Mouse (Mus musculus) CH12.LX (cell line): ENCODE measurements around the gene Tnfaip8l1. TPM values are rescaled to one million over a fixed set of nuclear protein-coding genes. Genes with fewer than 3 reads are reported as not detected.

Experiments
- DNase-seq: peaks from one replicate; pipeline ENCODE4 v3.0.0-alpha.2; 2013; ENCODE audit errors: extremely low read depth
- H3K27ac ChIP-seq: 2 replicates; pipeline ENCODE4 v1.5.1; 2012; ENCODE audit warnings: low read depth, mild to moderate bottlenecking, control low read depth, moderate library complexity; ENCODE audit not compliant: insufficient read depth
- H3K27me3 ChIP-seq: replicated peaks from 2 replicates; pipeline ENCODE3; 2012; ENCODE audit warnings: inconsistent platforms
- H3K36me3 ChIP-seq, 2 experiments: replicated peaks in 1 of 2; 2 replicates each; pipeline versions ENCODE3 to v1.6.1; 2012; ENCODE audit warnings: inconsistent platforms in 1 of 2, low read length in 1 of 2, mild to moderate bottlenecking in 1 of 2, mixed read lengths in 1 of 2, moderate library complexity in 1 of 2; ENCODE audit not compliant: control insufficient read depth in 1 of 2, insufficient read depth in 1 of 2
- H3K4me1 ChIP-seq, 2 experiments: 2 replicates each; pipeline ENCODE4 v1.6.1; 2012; ENCODE audit warnings: inconsistent platforms in 1 of 2, moderate library complexity in 1 of 2; ENCODE audit not compliant: insufficient read depth in 2 of 2, control insufficient read depth in 1 of 2
- H3K4me2 ChIP-seq: 2 replicates; pipeline ENCODE4 v1.6.1; 2012; ENCODE audit warnings: low read depth, mild to moderate bottlenecking, control low read depth; ENCODE audit not compliant: poor library complexity, insufficient read depth, severe bottlenecking
- H3K4me3 ChIP-seq, 3 experiments: fragments of 150-350 bp in 1 of 3; sonication (generic) in 1 of 3; replicated peaks in 1 of 3; 2 replicates each; pipeline versions ENCODE3 to v1.5.1; 2011 to 2012; ENCODE audit warnings: low read depth in 2 of 3, low read length in 2 of 3, mild to moderate bottlenecking in 2 of 3, moderate library complexity in 2 of 3, control low read depth in 1 of 3, improper control_type of control experiment in 1 of 3, inconsistent platforms in 1 of 3, mixed read lengths in 1 of 3; ENCODE audit not compliant: poor library complexity in 1 of 3
- H3K79me2 ChIP-seq: replicated peaks from 2 replicates; pipeline ENCODE4 v1.6.1; 2012; ENCODE audit warnings: mild to moderate bottlenecking, moderate library complexity; ENCODE audit not compliant: control insufficient read depth, poor library complexity, insufficient read depth, severe bottlenecking; ENCODE audit errors: extremely low read depth
- H3K9ac ChIP-seq: 2 replicates; pipeline ENCODE4 v1.6.1; 2012; ENCODE audit warnings: low read depth, mild to moderate bottlenecking, control low read depth, moderate library complexity; ENCODE audit not compliant: insufficient read depth
- H3K9me3 ChIP-seq: replicated peaks from 2 replicates; pipeline ENCODE3; 2012; ENCODE audit warnings: low read length, inconsistent platforms, mixed read lengths
- ELF1 ChIP-seq: IDR thresholded peaks from 2 replicates; pipeline ENCODE4 v1.6.1; 2014; ENCODE audit warnings: low read depth, mild to moderate bottlenecking, inconsistent platforms, low read length, improper control_type of control experiment
- ETS1 ChIP-seq: conservative IDR thresholded peaks from 2 replicates; pipeline ENCODE4 v1.6.1; 2012; ENCODE audit warnings: low read depth, mild to moderate bottlenecking, inconsistent platforms, low read length, improper control_type of control experiment, moderate library complexity
- GABPA ChIP-seq: IDR thresholded peaks from 2 replicates; pipeline ENCODE4 v1.6.1; 2012; ENCODE audit warnings: low read depth, low read length, improper control_type of control experiment, inconsistent platforms; ENCODE audit not compliant: insufficient replicate concordance
- RCOR1 ChIP-seq: conservative IDR thresholded peaks from 2 replicates; pipeline ENCODE4 v1.6.1; 2012; ENCODE audit warnings: low read depth, mild to moderate bottlenecking, inconsistent platforms, low read length, improper control_type of control experiment
- TBP ChIP-seq: conservative IDR thresholded peaks from 2 replicates; pipeline ENCODE4 v1.6.1; 2011; ENCODE audit warnings: low read depth, low read length, improper control_type of control experiment
- USF1 ChIP-seq: IDR thresholded peaks from 2 replicates; pipeline ENCODE4 v1.6.1; 2014; ENCODE audit warnings: low read depth, mild to moderate bottlenecking, inconsistent platforms, low read length, improper control_type of control experiment
- USF2 ChIP-seq: conservative IDR thresholded peaks from 2 replicates; pipeline ENCODE4 v1.6.1; 2011; ENCODE audit warnings: low read depth, low read length, improper control_type of control experiment
- dilution Hi-C: fragments of 300-500 bp; cut with MboI; formaldehyde crosslinking; loops from 2 replicates; pipeline ENCODE4 v1.14.3; 2020; ENCODE audit warnings: low sequenced_read_pairs; ENCODE audit not compliant: extremely low pct_unique_long_range_greater_than_20kb, extremely low pct_ligation_motif_present
- in situ Hi-C: fragments of 300-500 bp; cut with MboI; formaldehyde crosslinking; loops from 3 replicates; pipeline ENCODE4 v1.14.3; 2019; ENCODE audit warnings: low sequenced_read_pairs, low pct_ligation_motif_present, low pct_unique_long_range_greater_than_20kb, mixed read lengths
- polyA plus RNA-seq: library from polyadenylated mRNA; unstranded; fragments of >175 nt; gene quantifications from 2 replicates; pipeline ENCODE4 v1.2.1, GENCODE M21; 2012; ENCODE audit warnings: low read depth; ENCODE audit not compliant: insufficient read length
- total RNA-seq, 2 experiments: library from RNA; depleted of rRNA; stranded (reverse); fragments of 300-350 nt in 1 of 2; fragments of >200 nt in 1 of 2; gene quantifications; 2 replicates each; pipeline ENCODE4 v1.2.3; 2012 to 2014

The Tnfaip8l1 gene
- total and polyA plus RNA-seq, 3 experiments, result 1.9 to 2.4 (median 2.0) TPM

DNA sequence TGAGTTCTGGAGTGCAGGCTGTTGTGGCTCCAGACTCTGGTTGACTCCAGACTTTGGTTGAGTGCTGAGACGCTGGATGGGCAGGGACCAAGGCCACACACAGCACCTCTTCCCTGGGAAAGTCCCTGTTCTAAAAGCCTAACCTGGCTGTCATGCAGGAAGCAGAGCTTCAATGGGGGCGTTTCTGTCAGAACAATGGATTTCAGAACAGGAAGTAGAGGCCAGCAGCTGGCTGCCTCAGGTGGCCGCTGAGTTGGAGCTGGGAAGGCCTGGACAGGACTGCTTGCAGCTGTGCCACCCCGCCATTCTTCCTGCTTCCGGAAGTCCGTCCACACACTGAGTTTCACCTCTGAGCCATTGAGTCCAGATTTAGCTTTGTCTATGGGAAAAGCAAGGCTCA is 7.6 kb downstream of the Tnfaip8l1 start:
- no peak overlapping the region for H3K4me3 ChIP-seq
- peak; percentile 23; the same call in 1 of the 2 replicates for TF ChIP-seq ETS1
- TF ChIP-seq USF2, result no peak
- TF ChIP-seq ELF1, result peak; percentile 63
- TF ChIP-seq, all 38 proteins: peak for 2
- H3K36me3 ChIP-seq, result peaks cover 0 to 24% of the 10 kb centered on the region in 2 experiments
- in situ Hi-C loops (no loop called here), dilution Hi-C loops (no loop called here)
- no peak overlapping the region for H3K4me2 ChIP-seq
- no peak overlapping the region for H3K27ac ChIP-seq
- no peaks in the 10 kb centered on the region for H3K79me2 ChIP-seq
- H3K27me3 ChIP-seq, result no peaks in the 10 kb centered on the region
- DNase-seq, result peak; percentile 48
- peaks cover 3 to 26% of the 10 kb centered on the region in 2 experiments; a peak in 2 of 4 replicates for H3K4me1 ChIP-seq
- H3K9ac ChIP-seq, result no peak overlapping the region
- no peaks in the 10 kb centered on the region for H3K9me3 ChIP-seq

- peaks cover 2 to 31% of the 10 kb centered on the region in 2 experiments for H3K36me3 ChIP-seq
- H3K9me3 ChIP-seq, result no peaks in the 10 kb centered on the region
- peaks cover 3 to 26% of the 10 kb centered on the region in 2 experiments; a peak in 2 of 4 replicates for H3K4me1 ChIP-seq
- TF ChIP-seq USF1 (no peak), TBP (no peak)
- no peak overlapping the region for H3K27ac ChIP-seq
- dilution Hi-C loops (no loop called here), in situ Hi-C loops (no loop called here)
- DNase-seq, result no peak
- H3K4me3 ChIP-seq, result no peak overlapping the region
- no peaks in the 10 kb centered on the region for H3K79me2 ChIP-seq
- no peak overlapping the region for H3K4me2 ChIP-seq
- H3K9ac ChIP-seq, result no peak overlapping the region
- no peaks in the 10 kb centered on the region for H3K27me3 ChIP-seq
Observed at GRCm38 (mm10) chr17:56170636-56171035, 8.4 kb downstream of the Tnfaip8l1 start.

DNA sequence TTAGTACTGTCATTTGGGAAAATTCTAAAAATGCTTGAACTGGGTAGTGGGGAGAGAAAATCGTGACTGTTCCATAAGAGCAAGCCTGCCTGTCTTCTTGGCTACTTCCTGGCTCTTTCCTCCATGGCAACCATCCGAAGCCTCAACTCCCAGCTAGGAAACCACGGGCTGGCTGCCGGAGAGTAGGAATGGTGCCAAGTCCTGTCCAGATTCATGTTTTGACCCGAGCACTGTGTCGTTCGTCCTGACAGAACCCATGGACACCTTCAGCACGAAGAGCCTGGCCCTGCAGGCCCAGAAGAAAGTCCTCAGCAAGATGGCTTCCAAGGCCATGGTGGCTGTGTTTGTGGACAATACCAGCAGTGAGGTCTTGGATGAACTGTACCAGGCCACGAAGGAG is 9.2 kb downstream of the Tnfaip8l1 start:
- H3K36me3 ChIP-seq, result peaks cover 9 to 38% of the 10 kb centered on the region in 2 experiments
- H3K9ac ChIP-seq, result no peak overlapping the region
- no peak overlapping the region for H3K4me2 ChIP-seq
- DNase-seq, result no peak
- TF ChIP-seq GABPA (no peak), RCOR1 (no peak), TBP (no peak)
- H3K4me1 ChIP-seq, result peaks cover 3 to 25% of the 10 kb centered on the region in 2 experiments; a peak in 2 of 4 replicates
- H3K9me3 ChIP-seq, result no peaks in the 10 kb centered on the region
- dilution Hi-C loops (no loop called here), in situ Hi-C loops (no loop called here)
- H3K79me2 ChIP-seq, result no peaks in the 10 kb centered on the region
- no peaks in the 10 kb centered on the region for H3K27me3 ChIP-seq
- H3K4me3 ChIP-seq, result no peak overlapping the region
- H3K27ac ChIP-seq, result no peak overlapping the region
